Mouse (Mus musculus) E14TG2a.4 (cell line): Measurements from ENCODE around the gene Stpg4.

Experiments
- CTCF ChIP-seq: conservative IDR thresholded peaks from 2 replicates; pipeline ENCODE4 v1.5.1; 2014; ENCODE audit warnings: low read length
- NANOG ChIP-seq: IDR thresholded peaks from 2 replicates; pipeline ENCODE4 v1.6.1; 2014; ENCODE audit warnings: borderline replicate concordance, low read length, mixed read lengths
- POU5F1 ChIP-seq: IDR thresholded peaks from 2 replicates; pipeline ENCODE4 v1.6.1; 2014; ENCODE audit warnings: low read length, borderline replicate concordance

GRCm38 (mm10) chr17:87448339-87448738 is 20.8 kb upstream of the Stpg4 start:
- no peak for TF ChIP-seq CTCF
- no peak for TF ChIP-seq POU5F1
- TF ChIP-seq NANOG = no peak
